Mouse (Mus musculus) yolk sac, embryonic 10.5 days (tissue): ENCODE measurements at regions not wholly inside any gene's neighbourhood (a gene's known extent, or its start where the extent isn't known, plus 50 kb on each side); places are given as distances from the start of the nearest gene placed in this dataset.

Source experiments
- DNase-seq: peaks from one replicate; pipeline ENCODE4 v3.0.0-alpha.2; 2017; ENCODE audit warnings: low spot score

- DNase-seq: no peak
These were observed 73.5 kb upstream of the Slc25a13 start for GRCm38 (mm10) chr6:6290427-6290826.

GRCm38 (mm10) chr6:6289806-6290205, 72.8 kb upstream of the Slc25a13 start:
- DNase-seq: peak; percentile 44

GRCm38 (mm10) chr6:6280812-6281568, 64.0 kb upstream of the Slc25a13 start:
- no peak for DNase-seq

GRCm38 (mm10) chr6:6279646-6280045, 62.7 kb upstream of the Slc25a13 start:
- no peak for DNase-seq

- DNase-seq: no peak
These were observed 53.6 kb upstream of the Slc25a13 start for GRCm38 (mm10) chr6:6270545-6270944.
